Mouse (Mus musculus): ENCODE results near the gene Prss46. TPM values are rescaled to one million over a fixed set of nuclear protein-coding genes. Genes with fewer than 3 reads are reported as not detected.

The Prss46 gene
- total RNA-seq, 4 experiments from 2014 or later = not detected

- no peak for DNase-seq (ENCODE audit: low spot score in 2 of 2)
These were observed 51.7 kb downstream of the Prss46 start for GRCm38 (mm10) chr9:110895994-110896393.

- no peak for DNase-seq (ENCODE audit: low spot score in 2 of 2)
These were observed 52.3 kb downstream of the Prss46 start for GRCm38 (mm10) chr9:110896595-110896994.

GRCm38 (mm10) chr9:110899451-110900008 lies 55.2 kb downstream of the Prss46 start:
- DNase-seq (ENCODE audit: low spot score in 2 of 2) = no peak

GRCm38 (mm10) chr9:110901204-110901603 lies 56.9 kb downstream of the Prss46 start:
- no peak for DNase-seq (ENCODE audit: low spot score in 2 of 2)

GRCm38 (mm10) chr9:110902271-110902670 lies 58.0 kb downstream of the Prss46 start:
- DNase-seq (ENCODE audit: low spot score in 2 of 2) = no peak

Other genes with a start within 250 kb of the Prss46 start
- under 1 TPM; 0.27 to 0.88 (median 0.44) TPM for gene Nradd, start 220.1 kb upstream of the Prss46 start, total RNA-seq (2022)
- 1 to 10 TPM; 2.1 to 4.2 (median 3.1) TPM for gene Nbeal2, start 190.3 kb upstream of the Prss46 start, total RNA-seq (2022)
- gene Ccdc12, start 188.0 kb upstream of the Prss46 start, total RNA-seq (2022) = 10 to 100 TPM; 38.8 to 53.8 (median 47.0) TPM
- gene Myl3, start 102.6 kb upstream of the Prss46 start, total RNA-seq (2022) = 100 to 1,000 TPM; 644 to 855 (median 660) TPM
- 1 to 10 TPM in 2 of 4 experiments, under 1 TPM in 2; 0.44 to 1.4 (median 1.0) TPM for gene Pth1r, start 97.4 kb upstream of the Prss46 start, total RNA-seq (2022)
- not detected for gene Prss42, start 46.3 kb upstream of the Prss46 start, total RNA-seq (2022)
- not detected for gene Prss44, start 30.5 kb upstream of the Prss46 start, total RNA-seq (2022)
- gene Prss43, start 17.8 kb upstream of the Prss46 start, total RNA-seq (2022) = not detected
- not detected for gene Prss45, start 9.9 kb upstream of the Prss46 start, total RNA-seq (2022)
- not detected for gene Prss50, start 13.5 kb downstream of the Prss46 start, total RNA-seq (2022)
- 1 to 10 TPM; 2.6 to 3.2 (median 2.9) TPM for gene Als2cl, start 35.4 kb downstream of the Prss46 start, total RNA-seq (2022)
- gene Tmie, start 35.6 kb downstream of the Prss46 start, total RNA-seq (2022) = under 1 TPM; 0.41 to 0.81 (median 0.64) TPM
- 1 to 10 TPM in 2 of 4 experiments, under 1 TPM in 2; 0.65 to 2.2 (median 0.90) TPM for gene Fam240a, start 72.4 kb downstream of the Prss46 start, total RNA-seq (2022)
- not detected for gene Tdgf1, start 101.7 kb downstream of the Prss46 start, total RNA-seq (2022)
- gene Lrrc2, start 107.0 kb downstream of the Prss46 start, total RNA-seq (2022) = 100 to 1,000 TPM in 1 of 4 experiments, 10 to 100 TPM in 3; 84.4 to 106 (median 97.6) TPM
- 1 to 10 TPM in 1 of 4 experiments, under 1 TPM in 3; 0.60 to 1.2 (median 0.76) TPM for gene Rtp3, start 146.1 kb downstream of the Prss46 start, total RNA-seq (2022)
- not detected for gene Ltf, start 174.8 kb downstream of the Prss46 start, total RNA-seq (2022)
- gene Ccrl2, start 213.0 kb downstream of the Prss46 start, total RNA-seq (2022) = 10 to 100 TPM in 1 of 4 experiments, 1 to 10 TPM in 3; 4.4 to 10.9 (median 5.2) TPM